32 mouse cellular contexts compared by ENCODE assay signal in the genomic region with DNA sequence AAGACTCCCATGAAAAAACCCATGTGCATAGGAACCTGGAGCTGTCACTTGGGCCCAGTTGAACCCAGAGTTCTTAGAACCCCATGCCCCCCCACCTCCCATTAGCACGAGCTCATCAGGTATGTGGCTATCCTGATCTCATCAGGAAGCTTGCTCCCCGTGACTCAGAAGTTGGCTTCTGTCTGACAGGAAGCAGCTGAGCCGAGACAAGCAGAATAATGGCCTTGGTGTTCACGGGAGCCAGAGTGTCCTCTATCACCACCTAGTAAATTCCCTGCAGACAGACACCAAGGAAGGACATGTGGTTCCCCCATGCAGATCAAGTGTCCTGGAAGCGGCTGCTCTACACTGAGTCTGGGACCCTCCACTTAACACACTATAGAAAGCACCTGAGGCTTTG. TPM values are rescaled to one million over a fixed set of nuclear protein-coding genes. Genes with fewer than 3 reads are reported as not detected.
DNase-seq lines count a peak whose midpoint lies in the region; ATAC-seq lines count a peak whose summit lies in the region.
"Had no signal": no experiment of that assay in that cellular context is flagged by ENCODE, and none has a peak within 500 bp of the region (broad histone marks: within the 10 kb centered on the region; RNA-seq: fewer than 3 reads in every experiment).

No protein-coding gene starts in this region.

- H3K4me3 ChIP-seq in kidney, embryonic 14.5 days (ENCODE audit: low read length): no peak overlapping the region
- H3K4me3 ChIP-seq: embryonic facial prominence, embryonic 13.5 days; forebrain, embryonic 10.5 days; heart, embryonic 13.5 days; hindbrain, embryonic 15.5 days; layer of hippocampus, adult 2 months; liver, embryonic 12.5 days; midbrain, embryonic 13.5 days; neural tube, embryonic 13.5 days had no signal

- H3K27me3 ChIP-seq in kidney, embryonic 14.5 days (ENCODE audit: control insufficient read depth, insufficient read depth, low read length): no peaks in the 10 kb centered on the region
- H3K27me3 ChIP-seq: embryonic facial prominence, embryonic 13.5 days; hindbrain, embryonic 15.5 days; liver, embryonic 12.5 days; midbrain, embryonic 13.5 days; neural tube, embryonic 13.5 days had no signal

- H3K27ac ChIP-seq in kidney, embryonic 14.5 days (ENCODE audit: low read depth, low read length): no peak overlapping the region
- H3K27ac ChIP-seq: embryonic facial prominence, embryonic 13.5 days; forebrain, embryonic 10.5 days; heart, embryonic 13.5 days; hindbrain, embryonic 15.5 days; kidney, postnatal 0 days; layer of hippocampus, adult 2 months; liver, embryonic 12.5 days; macrophage; midbrain, embryonic 13.5 days; neural tube, embryonic 13.5 days had no signal

- WGBS in kidney, embryonic 14.5 days: 16% methylated on average over 5 of the region's 5 CpGs

- intact Hi-C loops in gastrocnemius, postnatal 36 days (cut with DNase I): no loop called here
- intact Hi-C loops in left cerebral cortex, postnatal 14 days (cut with DNase I): no loop called here

- DNase-seq in adrenal gland, adult 2 months: peak; percentile 48
- DNase-seq in adrenal gland, adult 18-20 months (ENCODE audit: low spot score in 2 of 2): no peak
- peak; percentile 35 for DNase-seq in kidney, adult 9 months
- DNase-seq in adrenal gland, postnatal 14 days: peak; percentile 59
- DNase-seq in kidney, postnatal 36 days: peak; percentile 47 to 49
- DNase-seq in gastrocnemius, postnatal 36 days: no peak
- DNase-seq in left cerebral cortex, postnatal 14 days (ENCODE audit: low spot score in 2 of 2): no peak
- DNase-seq: cerebellum, adult 18-20 months; cerebellum, postnatal 10 days; forebrain, postnatal 0 days; heart, postnatal 10 days; left cerebral cortex, postnatal 4 days; liver, postnatal 0 days; thymus, adult 2 months; thymus, postnatal 4 days had no signal

- 0 out of 2 replicates have a peak, but pooled peaks cover 3% of the 10 kb centered on the region for H3K4me1 ChIP-seq in kidney, embryonic 14.5 days (ENCODE audit: control insufficient read depth, insufficient read depth, low read length)
- H3K4me1 ChIP-seq: embryonic facial prominence, embryonic 13.5 days; forebrain, embryonic 10.5 days; heart, embryonic 13.5 days; liver, embryonic 12.5 days had no signal

- no peak overlapping the region for H3K4me2 ChIP-seq in kidney, embryonic 14.5 days (replicated peaks; ENCODE audit: low read depth, low read length)
- H3K4me2 ChIP-seq: embryonic facial prominence, embryonic 13.5 days; heart, embryonic 13.5 days; hindbrain, embryonic 15.5 days; liver, embryonic 12.5 days; midbrain, embryonic 13.5 days; neural tube, embryonic 13.5 days had no signal

- ATAC-seq in kidney, embryonic 14.5 days (ENCODE audit: low FRiP score, low TSS enrichment): no peak
- ATAC-seq: inflammation-experienced regulatory T-cells, adult 6 months; liver, embryonic 12.5 days; liver, postnatal 0 days had no signal

- no peaks in the 10 kb centered on the region for H3K9me3 ChIP-seq in kidney, embryonic 14.5 days (ENCODE audit: control insufficient read depth, low read length)
- H3K9me3 ChIP-seq: embryonic facial prominence, embryonic 13.5 days; forebrain, embryonic 10.5 days; hindbrain, embryonic 15.5 days; liver, embryonic 12.5 days; midbrain, embryonic 13.5 days had no signal

- no peak overlapping the region for H3K9ac ChIP-seq in kidney, embryonic 14.5 days (ENCODE audit: low read depth, low read length)
- H3K9ac ChIP-seq: embryonic facial prominence, embryonic 13.5 days; forebrain, postnatal 0 days; heart, embryonic 13.5 days; hindbrain, embryonic 15.5 days; liver, embryonic 12.5 days; liver, postnatal 0 days; midbrain, embryonic 13.5 days; neural tube, embryonic 13.5 days had no signal

- no peaks in the 10 kb centered on the region for H3K36me3 ChIP-seq in kidney, embryonic 14.5 days (ENCODE audit: control insufficient read depth, insufficient read depth, low read length)
- H3K36me3 ChIP-seq: embryonic facial prominence, embryonic 13.5 days; forebrain, embryonic 10.5 days; heart, embryonic 13.5 days; liver, embryonic 12.5 days had no signal

RNA-seq across cellular contexts. Expression of a gene that starts 9.8 kb away (rescaled TPM):
- total RNA-seq in adrenal gland, adult 2 months (2021): 1 to 10 TPM; 2.6 to 4.5 TPM
- 3.4 and 4.5 TPM in 2 replicates for polyA plus RNA-seq in adrenal gland, adult 2 months (2012; rRNA removed)
- 1 to 10 TPM; 2.6 to 2.8 TPM for total RNA-seq in adrenal gland, adult 18-20 months (2021)
- 0.17 and 0.93 TPM in 2 replicates for polyA plus RNA-seq in kidney, embryonic 14.5 days (2014; fragmentation: Nextera tagmentation; extraction: Ambion mirVana)
- total RNA-seq in adrenal gland, postnatal 14 days (2021): 2.9 and 3.6 TPM in 2 replicates
- under 1 TPM in 1 of 2 experiments, not detected in 1; 0.07 TPM for total RNA-seq in gastrocnemius, postnatal 36 days (2021)
- 10 to 100 TPM; 49.5 to 63.6 TPM for total RNA-seq in left cerebral cortex, postnatal 14 days (2021)
- total RNA-seq: common myeloid progenitor, adult 5-6 weeks; gastrocnemius, adult 8-10 months; heart, postnatal 10 days; hematopoietic stem cell, adult 5-6 weeks; megakaryocyte-erythroid progenitor cell, adult 5-6 weeks had no signal
- polyA plus RNA-seq: inflammation-experienced regulatory T-cells, adult 6 months; liver, postnatal 0 days; lung, embryonic 16.5 days; macrophage had no signal

RNA-seq across cellular contexts. Expression of a gene that starts 50.7 kb away (rescaled TPM):
- under 1 TPM; 0.59 to 0.66 TPM for total RNA-seq in adrenal gland, adult 2 months (2021)
- polyA plus RNA-seq in adrenal gland, adult 2 months (2012; rRNA removed): 0.53 and 0.54 TPM in 2 replicates
- 1 to 10 TPM in 1 of 2 experiments, under 1 TPM in 1; 0.93 to 1.2 TPM for total RNA-seq in adrenal gland, adult 18-20 months (2021)
- polyA plus RNA-seq in kidney, embryonic 14.5 days (2014; fragmentation: Nextera tagmentation; extraction: Ambion mirVana): 0.14 and 0.18 TPM in 2 replicates
- 0.63 and 0.71 TPM in 2 replicates for total RNA-seq in adrenal gland, postnatal 14 days (2021)
- not detected for total RNA-seq in gastrocnemius, postnatal 36 days (2021)
- 10 to 100 TPM; 41.1 to 52.5 TPM for total RNA-seq in left cerebral cortex, postnatal 14 days (2021)
- total RNA-seq: common myeloid progenitor, adult 5-6 weeks; heart, postnatal 10 days; hematopoietic stem cell, adult 5-6 weeks; megakaryocyte-erythroid progenitor cell, adult 5-6 weeks had no signal
- polyA plus RNA-seq: liver, postnatal 0 days; macrophage had no signal

Comparison
In these comparisons a context has a peak if more than half of its experiments do, and no peak if none do; other contexts are left out.
1. DNase-seq: peak in adrenal gland, adult 2 months (single experiment), kidney, adult 9 months (single experiment), adrenal gland, postnatal 14 days (single experiment) and kidney, postnatal 36 days (2 of 2); none in adrenal gland, adult 18-20 months (0 of 2), gastrocnemius, postnatal 36 days (0 of 2) and left cerebral cortex, postnatal 14 days (0 of 2).
2. RNA of a gene that starts 9.8 kb away (total RNA-seq): 49.5 to 63.6 TPM in left cerebral cortex, postnatal 14 days; 2.6 to 4.5 TPM in adrenal gland, adult 2 months, 2.9 to 3.6 TPM in adrenal gland, postnatal 14 days, 2.6 to 2.8 TPM in adrenal gland, adult 18-20 months and 0.07 TPM in gastrocnemius, postnatal 36 days; every median in the first group is over 4 times any median in the second.
3. RNA of a gene that starts 50.7 kb away (total RNA-seq): 41.1 to 52.5 TPM in left cerebral cortex, postnatal 14 days; 0.93 to 1.2 TPM in adrenal gland, adult 18-20 months, 0.59 to 0.66 TPM in adrenal gland, adult 2 months, 0.63 to 0.71 TPM in adrenal gland, postnatal 14 days and not detected in gastrocnemius, postnatal 36 days; every median in the first group is over 10 times any median in the second.